Mouse (Mus musculus): ENCODE results near the gene Rcsd1.
A peak's percentile ranks its signal among the peaks of the same experiment; 100 is the strongest.
"Not testable (repeated sequence)": the region's sequence is repeated elsewhere in the genome, so short reads cannot be mapped to it uniquely, and the experiment has no call there.

Gene Rcsd1

DNA sequence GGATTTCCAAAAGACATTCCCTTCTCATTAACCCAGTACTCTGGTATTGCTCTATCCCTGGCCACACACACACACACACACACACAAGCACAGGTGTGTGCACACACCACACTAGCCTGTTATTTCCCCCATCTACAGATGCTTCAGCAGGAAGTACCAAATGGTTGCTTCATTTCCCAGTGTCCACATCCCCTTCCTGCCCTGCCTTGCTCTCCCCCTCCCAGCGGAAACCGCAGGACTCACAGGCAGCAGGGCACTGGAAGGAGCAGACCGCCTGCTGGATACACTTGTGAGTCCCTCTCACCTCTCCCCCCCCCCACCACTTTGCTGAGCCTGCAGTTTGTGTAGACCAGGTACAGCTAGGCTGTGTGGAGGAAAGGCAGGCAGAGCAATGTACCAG is 18.0 kb downstream of the Rcsd1 start:
- DNase-seq (ENCODE audit: low spot score in 2 of 2): peak; percentile 40 to 54

DNA sequence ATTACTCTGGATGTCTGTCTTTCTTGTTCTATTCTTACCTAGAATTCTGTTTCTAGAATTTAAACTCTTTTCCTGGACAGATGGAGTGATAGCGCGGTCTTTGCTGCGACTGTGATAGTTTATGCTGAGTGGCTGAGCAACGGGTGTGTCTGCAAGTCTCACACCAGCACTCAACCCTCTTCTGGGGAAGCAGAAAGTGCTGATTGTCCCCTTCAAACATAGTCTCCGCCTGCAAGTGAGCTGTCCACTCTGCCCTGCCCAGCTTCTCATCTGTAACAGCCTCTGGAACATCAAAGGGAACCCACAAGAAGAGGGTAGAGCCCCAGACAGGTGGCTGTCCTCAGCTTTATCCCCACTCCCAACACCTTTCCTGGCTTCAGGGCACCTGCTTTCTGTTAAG is 19.7 kb downstream of the Rcsd1 start:
- DNase-seq (ENCODE audit: low spot score in 2 of 2): no peak

DNA sequence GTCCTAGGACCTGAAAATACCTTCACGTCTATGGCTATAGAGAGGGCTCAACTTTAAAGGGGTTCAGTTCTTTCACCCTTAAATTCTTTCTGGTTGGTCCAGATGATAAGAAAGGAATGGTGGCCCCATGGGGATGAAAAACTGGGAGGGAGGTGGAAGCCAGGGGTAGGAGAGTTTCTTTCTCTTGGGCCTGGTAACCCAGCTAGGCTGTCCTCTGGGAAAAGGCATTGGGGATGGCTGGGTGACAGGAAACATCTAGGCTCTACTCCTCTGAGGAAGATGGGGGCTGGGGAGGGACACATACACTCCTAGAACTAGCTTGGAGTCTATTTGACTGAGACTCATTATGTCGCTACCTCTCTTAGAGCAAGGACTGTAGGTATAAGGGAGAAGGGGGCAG is 21.7 kb downstream of the Rcsd1 start:
- DNase-seq (ENCODE audit: low spot score in 2 of 2): no peak

DNA sequence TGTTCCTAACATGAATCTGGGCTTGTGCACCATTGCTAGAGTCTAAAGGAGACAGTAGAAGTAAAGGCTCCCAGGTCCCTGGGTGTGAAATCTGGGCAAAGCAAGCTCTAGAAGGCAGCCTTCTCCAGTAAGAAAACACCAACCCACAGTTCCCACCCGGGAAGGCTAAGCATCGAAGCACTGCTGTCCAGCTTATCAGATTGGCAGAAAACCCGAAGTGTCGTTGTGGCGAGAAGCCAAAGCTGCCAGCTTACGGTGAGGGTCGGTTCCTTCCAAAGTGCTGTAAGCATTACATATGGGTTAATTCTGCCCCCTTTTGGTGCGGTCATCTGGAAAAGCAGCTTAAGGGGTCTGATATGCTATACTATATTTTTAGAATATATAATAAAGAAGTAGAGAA is 22.6 kb downstream of the Rcsd1 start:
- no peak for DNase-seq (ENCODE audit: low spot score in 2 of 2)

DNA sequence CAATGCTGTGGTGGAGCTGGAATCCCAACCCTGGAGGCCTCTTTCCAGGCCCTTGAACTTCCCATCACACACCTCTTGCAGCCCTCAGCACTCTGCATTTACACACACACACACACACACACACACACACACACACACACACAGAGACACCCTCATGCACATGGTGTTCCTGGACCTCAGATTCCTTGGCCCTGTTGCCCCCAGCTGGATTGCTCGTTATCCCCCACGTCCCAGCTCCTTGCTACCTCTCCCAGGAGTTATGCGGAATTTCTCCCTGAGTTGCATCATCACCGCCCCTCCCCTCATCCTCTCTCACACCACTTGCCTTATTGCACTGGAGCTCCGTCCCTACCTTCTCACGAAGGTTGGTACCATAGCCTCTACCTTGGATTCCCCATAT is 23.2 kb downstream of the Rcsd1 start:
- no peak for DNase-seq (ENCODE audit: low spot score in 2 of 2)

DNA sequence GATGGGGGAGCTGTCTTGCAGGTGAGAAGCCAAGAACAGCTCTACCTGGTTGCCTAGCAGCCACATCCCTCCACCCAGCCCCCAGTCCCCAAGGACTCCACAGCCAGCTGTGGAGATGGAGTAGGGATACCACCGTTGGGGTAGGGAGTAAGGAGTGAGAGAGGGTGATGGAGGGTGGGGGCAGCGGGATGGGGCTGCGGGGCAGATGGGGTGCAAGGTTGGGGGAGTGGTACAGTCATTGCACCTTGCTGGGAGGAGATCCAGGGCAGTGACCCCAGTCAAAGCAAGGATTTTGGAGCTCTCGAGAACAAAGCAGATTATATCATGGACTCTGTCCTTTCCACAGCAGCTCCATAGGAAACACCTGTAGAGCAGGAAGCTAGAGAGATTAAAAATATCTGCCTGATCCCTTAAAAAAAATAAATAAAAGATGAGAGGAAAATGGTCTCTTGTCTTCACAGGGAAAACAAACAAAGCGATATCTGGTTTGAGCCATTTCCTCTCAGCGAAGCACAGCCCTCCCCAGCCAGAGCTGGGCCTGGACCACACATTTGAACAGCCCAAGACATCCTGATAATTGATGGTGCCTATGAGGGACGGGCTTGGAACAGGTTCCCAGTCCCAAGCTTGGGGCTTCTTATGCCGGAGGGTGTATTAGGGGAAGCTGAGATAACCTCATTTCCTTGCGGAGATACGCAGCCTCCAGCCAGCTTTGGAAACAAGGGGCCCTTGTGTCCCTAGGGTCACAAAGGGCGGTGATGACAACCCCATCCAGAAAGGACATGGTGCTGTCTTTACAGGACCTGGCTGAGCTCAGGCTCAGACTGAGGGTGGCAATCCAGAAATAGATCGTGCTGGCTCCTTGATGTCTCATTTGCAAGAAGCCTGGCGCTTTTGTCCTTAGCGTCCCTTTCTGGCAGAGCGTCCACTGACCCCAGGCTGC is 25.0 kb downstream of the Rcsd1 start:
- DNase-seq (ENCODE audit: low spot score in 2 of 2): no peak

DNA sequence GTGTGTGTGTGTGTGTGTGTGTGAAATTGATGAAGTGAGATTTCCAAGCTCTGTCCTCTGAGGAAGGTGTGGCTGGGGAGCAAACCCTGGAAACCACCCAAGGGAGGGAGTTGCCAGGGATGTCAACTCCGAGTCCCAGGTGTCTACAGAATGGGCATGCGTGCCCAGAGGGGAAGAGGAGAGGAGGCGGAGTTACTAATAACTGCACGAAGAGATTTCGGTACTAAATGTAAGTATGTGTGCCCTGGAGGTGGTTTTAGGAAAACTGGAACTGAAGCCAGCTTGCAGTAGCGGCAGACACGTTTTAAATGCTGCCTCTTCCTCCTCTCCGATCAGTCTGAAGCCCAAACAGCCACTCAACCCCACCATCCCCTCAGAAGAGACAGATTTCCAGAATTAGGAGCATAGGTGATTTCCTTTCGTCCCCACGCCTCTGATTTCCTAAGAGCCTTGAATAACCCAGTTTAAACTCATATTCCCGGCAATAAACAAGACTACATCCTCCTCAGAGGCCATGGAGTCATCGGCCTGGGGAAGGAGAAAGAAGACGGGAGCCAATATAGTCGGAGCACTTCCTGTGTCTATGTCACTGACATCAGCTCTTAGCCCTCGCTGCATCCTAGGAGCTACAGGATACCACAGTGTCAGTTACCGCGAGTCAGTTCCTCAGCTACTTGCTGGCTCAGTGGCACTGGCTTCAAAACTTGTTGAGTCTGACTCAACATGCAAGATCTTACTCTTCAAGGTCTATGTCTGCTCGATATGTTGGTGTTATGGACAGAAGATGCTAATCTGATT is 27.3 kb downstream of the Rcsd1 start:
- no peak for DNase-seq (ENCODE audit: low spot score in 2 of 2)

DNA sequence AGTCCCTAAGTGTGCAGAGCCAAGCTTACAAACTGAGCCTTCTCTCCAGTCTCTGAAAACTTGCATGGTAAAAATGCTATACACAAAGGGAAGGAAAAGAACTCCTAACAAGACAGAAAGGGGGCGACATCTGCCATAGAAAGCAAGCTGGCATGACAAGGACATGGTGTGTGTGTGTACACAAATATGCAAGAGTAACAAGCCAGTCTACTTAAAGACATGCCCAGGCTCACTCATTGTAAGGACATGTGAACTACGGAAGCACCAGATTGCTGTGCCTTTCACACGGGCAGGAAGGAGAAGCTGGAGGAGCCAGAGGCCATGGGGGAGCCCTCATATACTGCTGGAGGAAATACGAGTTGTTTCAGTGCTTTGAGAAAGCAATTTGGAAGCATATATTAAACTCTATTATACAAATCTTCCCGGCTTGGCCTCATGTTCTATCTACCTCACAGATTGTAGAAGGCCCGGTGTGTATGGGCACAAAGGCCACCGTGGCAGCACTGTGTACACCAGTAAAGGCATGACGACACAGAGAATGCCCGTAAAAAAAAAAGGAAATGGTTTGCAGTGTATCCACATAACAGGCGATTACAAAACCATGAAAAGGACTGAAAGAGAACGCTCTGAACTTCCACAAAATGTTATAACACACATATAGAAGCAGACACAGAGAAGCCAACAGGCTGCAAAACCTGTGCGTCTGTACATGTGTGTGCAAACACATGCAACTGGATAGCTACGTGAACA is 28.3 kb downstream of the Rcsd1 start:
- DNase-seq (ENCODE audit: low spot score in 2 of 2): no peak

DNA sequence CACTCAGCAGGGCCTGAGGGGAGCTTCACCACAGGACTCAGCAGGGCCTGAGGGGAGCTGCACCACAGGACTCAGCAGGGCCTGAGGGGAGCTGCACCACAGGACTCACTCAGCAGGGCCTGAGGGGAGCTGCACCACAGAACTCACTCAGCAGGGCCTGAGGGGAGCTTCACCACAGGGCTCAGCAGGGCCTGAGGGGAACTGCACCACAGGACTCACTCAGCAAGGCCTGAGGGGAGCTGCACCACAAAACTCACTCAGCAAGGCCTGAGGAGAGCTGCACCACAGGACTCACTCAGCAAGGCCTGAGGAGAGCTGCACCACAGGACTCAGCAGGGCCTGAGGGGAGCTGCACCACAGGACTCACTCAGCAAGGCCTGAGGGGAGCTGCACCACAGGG is 29.5 kb downstream of the Rcsd1 start:
- DNase-seq (ENCODE audit: low spot score in 2 of 2): not testable (repeated sequence)

DNA sequence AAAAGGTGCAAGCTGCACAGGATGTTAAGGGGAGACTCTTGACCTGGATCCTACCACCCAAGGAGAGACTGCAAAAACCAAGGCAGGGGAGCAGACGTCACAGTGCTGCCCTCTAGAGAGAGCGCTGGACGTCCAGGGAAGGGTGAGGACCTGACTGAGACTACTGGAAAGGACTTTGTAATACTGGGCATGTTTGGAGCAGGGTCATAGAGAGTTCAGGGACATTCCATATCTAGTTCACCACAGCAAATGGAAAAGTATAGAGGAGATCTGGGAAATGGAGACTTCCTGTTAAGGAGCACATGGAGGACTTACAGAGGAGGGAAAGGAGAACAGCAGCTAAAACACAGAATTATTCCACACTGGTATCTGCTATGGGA is 29.9 kb downstream of the Rcsd1 start:
- DNase-seq (ENCODE audit: low spot score in 2 of 2): no peak

DNA sequence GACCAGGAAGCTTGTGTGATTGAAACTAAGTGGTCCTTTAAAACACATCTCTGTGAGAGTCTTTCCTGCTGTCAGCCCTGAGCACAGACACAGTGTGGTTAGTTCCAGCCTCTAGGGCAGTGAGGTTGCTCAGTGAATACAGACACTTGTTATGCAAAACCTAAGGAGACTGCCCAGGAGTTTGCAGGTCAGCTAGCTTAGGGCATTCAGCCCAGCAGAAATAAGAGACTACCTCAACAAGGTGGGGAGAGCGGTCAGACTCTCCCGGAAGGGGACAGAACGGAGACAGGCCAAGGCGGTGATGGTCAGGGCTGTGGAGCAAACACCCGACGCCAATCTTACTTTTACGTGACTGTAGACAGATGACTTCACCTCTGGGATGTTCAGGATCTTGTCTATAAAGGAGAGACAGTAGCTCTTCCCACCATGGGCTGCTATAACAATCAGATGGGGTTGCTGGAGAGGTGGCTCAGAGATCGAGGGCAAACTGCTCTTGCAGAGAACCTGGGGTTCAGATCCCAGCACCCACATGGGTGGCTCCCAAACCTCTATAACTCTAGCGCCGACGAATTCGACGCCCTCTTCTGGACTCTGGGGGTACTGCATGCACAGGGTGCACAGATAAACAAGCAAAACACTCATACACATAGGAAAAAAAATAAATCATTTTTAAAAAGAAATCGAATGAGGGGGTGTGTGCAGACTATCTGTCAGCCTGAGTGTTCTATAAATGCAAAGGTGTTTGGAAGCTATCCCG is 30.5 kb downstream of the Rcsd1 start:
- no peak for DNase-seq (ENCODE audit: low spot score in 2 of 2)

DNA sequence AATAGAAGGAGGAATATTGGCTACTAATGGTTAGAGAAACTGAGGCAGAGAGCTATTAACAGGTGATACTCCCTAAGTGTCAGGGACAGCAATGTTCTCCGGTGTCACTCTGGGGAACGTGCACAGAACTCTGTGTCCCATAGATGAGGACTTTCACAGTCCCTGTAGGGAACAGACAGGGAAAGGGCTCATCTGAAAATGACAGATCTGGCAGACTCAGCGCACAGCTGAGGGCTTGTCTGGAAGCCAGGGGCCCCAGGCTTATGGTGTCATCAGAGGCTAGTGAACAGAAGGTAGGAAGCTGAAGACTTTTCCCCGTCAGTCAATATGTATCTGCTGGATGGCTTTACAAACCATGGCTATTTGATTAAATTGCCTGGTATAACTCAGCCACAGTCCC is 32.0 kb downstream of the Rcsd1 start:
- DNase-seq (ENCODE audit: low spot score in 2 of 2): no peak

DNA sequence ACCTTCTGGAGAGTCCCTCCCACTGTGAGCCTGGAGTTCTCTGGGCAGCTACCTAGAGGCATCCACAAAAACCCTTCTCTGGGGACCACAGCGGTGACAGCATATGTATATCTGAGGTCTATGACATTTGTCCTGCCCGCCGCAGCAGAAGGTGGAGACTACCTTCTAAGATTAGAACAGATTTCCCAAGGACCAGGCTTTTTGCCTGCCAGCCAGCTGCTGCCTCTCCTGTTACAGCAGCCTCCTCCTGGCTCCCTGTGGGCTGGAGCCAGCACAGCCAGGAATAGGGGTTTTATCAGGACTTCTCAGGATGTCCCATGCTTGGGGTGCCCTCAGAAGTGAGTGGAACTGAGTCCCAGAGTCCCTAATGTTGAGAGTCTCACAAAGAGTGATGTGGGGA is 32.6 kb downstream of the Rcsd1 start:
- DNase-seq (ENCODE audit: low spot score in 2 of 2): no peak

DNA sequence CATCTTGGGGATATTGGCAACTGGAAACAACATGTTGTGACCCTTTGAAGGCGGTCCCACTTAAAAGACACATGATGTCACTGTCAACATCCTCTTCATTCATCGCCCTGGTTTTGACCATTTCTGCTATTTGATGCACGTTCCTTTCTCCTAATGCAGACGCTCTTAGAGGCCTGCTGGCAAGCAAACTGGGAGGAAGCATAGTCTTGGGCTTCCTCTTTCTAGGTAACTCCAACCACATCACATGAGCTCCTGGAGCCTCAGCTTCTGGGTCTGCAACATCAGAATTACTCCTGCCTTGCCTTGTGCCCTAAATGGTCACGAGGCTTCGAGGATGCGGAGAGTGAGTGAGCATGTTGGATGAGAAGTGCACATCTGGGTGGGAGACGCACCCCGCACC is 34.4 kb downstream of the Rcsd1 start:
- no peak for DNase-seq (ENCODE audit: low spot score in 2 of 2)

DNA sequence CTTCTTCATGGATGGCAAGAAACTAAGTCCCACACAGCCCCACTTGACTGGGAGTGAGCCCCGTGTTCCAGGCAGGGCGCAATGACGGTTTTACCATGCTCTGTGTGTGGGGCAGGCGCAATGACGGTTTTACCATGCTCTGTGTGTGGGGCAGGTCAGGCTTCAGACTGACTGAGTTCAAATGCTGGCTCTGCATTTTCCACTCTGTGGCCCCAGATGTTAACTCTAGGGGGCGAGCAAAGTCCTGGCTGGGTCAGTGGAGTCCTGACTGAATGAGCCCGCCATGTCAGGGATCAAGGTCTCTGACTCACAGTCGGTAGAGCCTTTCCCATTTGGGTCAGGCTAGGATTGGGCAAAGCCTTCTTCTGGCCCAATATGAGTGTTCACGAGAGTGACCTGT is 37.2 kb downstream of the Rcsd1 start:
- no peak for DNase-seq (ENCODE audit: low spot score in 2 of 2)

DNA sequence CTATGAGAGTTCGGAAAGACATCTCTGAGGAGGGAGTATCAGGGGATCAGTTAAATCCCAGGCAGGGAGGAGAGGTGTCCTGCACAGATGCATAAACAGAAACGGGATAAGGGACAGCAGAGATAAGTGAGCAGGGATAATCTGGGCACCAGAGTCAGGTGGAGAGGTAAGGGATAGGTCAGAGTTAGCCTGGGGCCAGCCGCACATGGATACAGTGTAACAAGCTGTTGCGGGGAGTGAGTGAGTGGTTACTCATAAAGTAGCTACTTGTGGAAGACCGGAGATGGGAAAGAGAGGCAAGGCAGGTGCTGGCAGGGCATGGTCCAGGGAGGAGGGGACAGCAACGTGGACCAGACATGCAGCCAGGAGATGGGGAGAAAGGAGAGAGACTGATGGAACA is 39.5 kb downstream of the Rcsd1 start:
- DNase-seq (ENCODE audit: low spot score in 2 of 2): no peak

DNA sequence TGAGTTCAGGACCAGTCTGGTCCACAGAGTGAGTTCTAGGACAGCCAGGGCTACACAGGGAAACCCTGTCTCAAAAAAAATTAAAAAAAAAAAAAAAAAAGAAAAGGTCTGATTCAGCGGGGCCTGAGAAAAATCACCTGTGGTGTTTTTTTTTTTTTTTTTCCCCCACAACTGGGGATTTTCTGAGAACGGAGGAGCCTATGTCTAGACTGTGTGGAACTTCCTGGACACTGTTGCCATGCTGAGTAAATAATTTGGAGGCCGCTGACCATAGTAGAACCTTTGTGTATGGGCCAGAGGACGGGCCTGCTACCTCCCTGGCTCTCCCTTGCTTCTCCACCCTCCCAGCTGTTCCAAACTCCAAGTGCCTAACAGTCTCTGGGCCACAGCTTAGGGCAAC is 40.7 kb downstream of the Rcsd1 start:
- no peak for DNase-seq (ENCODE audit: low spot score in 2 of 2)

DNA sequence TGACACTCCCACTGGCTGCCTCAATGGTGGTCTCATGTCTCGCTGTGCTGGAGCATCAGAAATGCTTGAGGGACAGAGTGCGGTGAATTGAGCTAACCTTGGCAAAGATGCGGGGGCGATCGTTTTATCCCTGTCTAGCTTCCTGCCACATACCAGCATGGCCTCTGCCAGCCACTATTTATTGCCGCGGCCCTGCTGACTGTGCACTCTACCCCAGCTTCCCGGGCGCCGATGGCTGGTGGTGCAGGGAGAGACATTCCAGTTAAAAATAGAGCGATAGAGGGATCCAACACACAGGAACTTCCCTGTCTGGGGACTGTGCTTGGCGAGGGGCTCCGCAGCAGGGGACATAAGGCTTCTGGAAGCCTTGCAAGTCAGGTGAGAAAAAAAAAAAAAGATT is 42.2 kb downstream of the Rcsd1 start:
- no peak for DNase-seq (ENCODE audit: low spot score in 2 of 2)

DNA sequence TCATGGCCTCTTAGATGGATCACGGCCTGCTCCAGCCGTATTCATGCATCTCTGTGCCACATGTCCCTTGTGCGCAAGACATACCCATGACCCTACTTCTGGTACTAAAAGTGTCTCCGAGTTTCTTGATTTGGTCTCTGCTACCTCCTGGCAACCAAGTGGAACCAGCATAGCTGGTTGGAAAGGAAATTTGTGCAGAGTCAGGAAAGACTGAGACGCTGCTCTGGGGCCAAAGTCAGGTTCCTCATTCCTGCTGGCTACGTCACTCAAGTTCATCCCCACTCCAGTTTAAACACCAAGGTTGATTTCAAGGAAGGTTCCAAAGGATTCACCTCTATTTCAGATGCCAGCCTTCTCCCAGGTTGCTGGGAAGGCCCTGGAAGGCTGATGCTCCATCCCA is 42.6 kb downstream of the Rcsd1 start:
- no peak for DNase-seq (ENCODE audit: low spot score in 2 of 2)

DNA sequence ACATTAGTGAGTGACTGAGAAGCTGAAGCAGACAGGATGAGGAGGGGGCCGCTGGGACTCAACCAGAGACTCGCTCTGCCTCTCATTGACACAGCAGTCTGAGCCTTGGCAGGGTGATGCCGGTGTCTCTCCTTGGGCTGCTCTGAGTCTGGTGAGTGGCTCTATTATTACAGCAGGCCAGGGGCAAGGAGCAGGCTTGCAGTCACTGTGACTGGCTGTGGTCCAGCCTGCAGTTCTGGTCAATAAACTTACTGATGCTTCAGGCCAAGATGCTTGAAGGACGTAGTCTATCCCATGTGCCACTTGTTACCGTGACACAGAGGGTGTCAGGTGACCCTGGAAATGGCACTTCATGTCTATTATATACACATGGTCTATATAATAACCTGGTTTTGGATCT is 43.8 kb downstream of the Rcsd1 start:
- no peak for DNase-seq (ENCODE audit: low spot score in 2 of 2)

DNA sequence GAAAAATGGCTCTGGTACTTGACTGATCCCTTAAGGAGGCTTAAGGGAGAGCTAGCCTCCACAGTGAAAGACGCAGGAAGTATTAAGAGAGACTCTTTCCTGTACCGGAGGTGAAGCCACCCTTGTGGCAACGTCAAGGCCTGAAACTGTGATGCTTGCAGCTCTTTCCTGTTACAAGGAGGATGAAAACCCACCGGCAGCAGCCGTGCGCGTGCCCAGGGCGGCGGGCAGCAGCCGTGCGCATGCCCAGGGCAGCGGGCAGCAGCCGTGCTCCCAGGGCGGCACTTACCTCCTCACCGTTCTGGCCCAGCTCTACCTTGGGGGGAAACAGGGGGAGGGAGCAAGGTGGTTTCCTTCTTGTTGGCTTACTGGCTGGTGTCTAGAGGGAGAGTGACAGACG is 46.3 kb downstream of the Rcsd1 start:
- DNase-seq (ENCODE audit: low spot score in 2 of 2): no peak

Data from thymus, postnatal 10 days (tissue).